Mouse (Mus musculus) kidney, postnatal 10 days (tissue): ENCODE data around the gene Slc38a11.

ENCODE experiments used
- DNase-seq: peaks from one replicate; pipeline ENCODE4 v3.0.0; 2021; ENCODE audit warnings: mixed read lengths

The Slc38a11 gene

GRCm38 (mm10) chr2:65363828-65364497 is at the start of gene Slc38a11:
TSS of gene Slc38a11 (minus strand) at chr2:65364034.
- DNase-seq = peak; percentile 31

DNA sequence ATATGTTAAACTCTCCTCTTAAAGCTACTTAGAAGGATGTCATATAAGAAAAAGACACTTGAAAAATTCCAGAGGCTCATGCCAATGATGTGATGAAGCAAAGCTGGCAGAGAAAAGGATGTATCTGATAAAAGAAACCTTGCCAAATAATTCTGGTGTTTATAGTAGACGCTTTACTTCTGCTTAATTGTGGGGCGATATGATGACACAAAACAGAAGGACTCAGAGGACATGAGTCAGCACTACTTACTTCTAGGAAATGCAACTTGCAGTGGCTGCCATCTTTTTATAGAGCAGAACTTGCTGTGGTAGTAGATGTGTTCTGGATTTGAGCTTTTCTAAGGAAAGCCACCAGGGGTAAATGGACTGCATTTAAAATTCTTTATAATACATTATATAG is 43.3 kb upstream of the Slc38a11 start:
- DNase-seq = no peak

DNA sequence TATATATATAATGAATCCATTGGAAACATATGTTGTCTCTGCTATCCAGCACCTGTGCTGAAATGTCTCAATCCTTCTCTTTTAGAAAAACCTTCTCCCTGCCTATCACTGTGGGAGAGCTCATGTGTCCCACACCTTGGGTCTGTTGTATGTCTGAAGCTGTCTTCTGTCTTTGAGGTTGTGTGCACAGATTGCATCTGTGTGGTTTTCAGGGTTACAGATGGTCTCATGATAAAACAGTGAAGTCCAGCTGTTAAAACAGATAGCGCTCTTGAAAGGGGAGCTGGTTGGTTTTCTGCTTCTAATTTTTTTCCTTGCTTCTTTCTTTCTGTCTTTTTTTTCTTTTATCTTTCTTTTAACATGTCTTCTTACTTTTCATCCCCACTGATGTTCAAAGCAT is 41.6 kb upstream of the Slc38a11 start:
- DNase-seq = no peak

- DNase-seq = no peak
Observed at GRCm38 (mm10) chr2:65402001-65402400, 38.2 kb upstream of the Slc38a11 start.

- DNase-seq = no peak
Observed at GRCm38 (mm10) chr2:65399938-65400337, 36.1 kb upstream of the Slc38a11 start.

DNA sequence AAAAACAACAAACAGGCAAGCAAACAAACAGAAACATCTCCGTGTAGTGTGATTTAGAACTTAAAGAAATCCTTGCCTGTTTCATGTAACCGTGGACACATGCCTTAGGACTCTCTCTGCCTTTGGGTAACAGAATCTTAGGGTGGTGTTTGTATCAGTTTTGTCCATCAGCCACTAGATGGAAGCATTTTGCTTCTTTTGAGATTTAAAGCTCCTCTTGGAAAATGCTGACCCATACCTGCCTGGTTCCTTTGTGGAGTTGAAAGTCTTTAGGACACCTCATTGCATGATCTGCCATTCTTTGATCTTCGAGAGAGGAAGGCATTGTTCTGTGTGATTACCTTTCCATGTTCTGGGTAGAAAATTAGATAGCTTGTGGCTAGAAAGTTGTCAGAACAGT is 32.3 kb upstream of the Slc38a11 start:
- DNase-seq = no peak

DNA sequence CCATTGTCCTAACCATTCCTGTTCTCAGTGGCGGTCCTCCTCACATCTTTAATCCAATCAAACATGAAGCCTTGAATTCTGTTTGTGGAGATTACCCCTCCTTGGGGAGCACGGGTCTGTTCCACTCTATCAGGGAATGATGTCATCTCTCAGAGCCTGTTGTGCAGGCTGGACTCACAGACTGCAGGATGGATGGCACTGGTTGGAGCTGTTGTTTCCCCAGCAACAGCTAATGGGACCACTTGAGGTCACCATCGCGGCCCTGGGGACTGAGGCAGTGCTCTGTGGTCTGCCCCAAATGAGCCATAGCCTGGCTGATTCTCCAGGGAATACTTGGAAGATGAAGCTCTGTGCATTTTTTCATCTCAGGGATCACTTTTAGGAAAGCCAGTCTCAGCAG is 29.2 kb upstream of the Slc38a11 start:
- no peak for DNase-seq

DNA sequence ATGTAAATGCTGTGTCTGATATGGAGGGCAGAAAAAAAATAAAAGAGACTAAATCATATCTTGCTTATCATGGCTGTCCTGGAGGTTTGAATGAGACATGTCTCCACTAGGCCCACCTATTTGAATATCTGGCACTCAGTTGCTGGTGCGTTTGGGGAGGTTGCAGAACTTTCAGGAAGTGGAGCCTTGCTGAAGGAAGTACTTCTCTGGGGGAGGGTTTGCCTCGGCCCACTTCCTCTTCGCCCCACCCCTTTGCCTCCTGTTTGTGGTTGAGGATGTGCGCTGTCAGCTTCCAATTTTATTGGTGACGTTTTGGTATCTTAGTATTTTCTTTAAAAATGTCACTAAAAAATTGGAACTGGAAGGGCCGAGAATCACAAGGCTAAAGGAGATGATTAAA is 27.5 kb upstream of the Slc38a11 start:
- DNase-seq = no peak

DNA sequence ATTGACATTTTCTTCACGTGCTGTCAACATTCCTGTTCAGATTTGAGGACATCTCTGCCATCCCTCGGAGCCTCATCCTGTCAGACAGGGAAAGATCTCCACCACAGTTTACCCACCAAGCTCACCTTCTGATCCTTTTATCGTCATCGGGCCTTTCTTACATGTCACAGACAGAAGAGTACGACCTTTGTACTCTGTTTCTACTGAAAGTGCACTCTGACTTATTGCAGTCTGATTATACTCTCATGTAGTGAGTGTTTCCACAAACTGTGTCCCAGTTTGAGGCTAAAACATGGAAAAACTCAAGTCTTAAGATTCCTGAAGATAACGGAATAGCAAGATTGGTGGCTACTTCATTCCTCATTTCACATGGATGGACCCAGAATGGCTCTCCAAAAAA is 21.0 kb upstream of the Slc38a11 start:
- no peak for DNase-seq

DNA sequence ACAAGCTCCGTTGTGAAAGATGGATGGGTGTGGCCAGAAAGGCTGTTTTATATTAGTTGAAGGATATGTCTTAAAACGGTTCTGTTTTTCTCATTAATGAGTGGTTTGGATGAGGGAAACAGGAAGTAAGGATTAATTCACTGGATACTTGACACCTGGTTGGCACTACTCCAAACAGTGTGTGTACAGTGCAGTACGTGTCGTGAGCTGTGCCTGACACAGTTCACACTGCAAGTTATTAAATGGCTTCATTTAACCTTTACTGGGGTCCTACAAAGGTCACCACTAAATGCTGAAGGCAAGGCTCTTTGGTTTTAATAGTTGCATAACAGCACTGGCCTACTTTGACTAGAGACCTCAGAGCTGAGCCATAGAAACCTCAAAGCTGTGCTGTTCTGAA is 18.7 kb upstream of the Slc38a11 start:
- peak; percentile 10 for DNase-seq

DNA sequence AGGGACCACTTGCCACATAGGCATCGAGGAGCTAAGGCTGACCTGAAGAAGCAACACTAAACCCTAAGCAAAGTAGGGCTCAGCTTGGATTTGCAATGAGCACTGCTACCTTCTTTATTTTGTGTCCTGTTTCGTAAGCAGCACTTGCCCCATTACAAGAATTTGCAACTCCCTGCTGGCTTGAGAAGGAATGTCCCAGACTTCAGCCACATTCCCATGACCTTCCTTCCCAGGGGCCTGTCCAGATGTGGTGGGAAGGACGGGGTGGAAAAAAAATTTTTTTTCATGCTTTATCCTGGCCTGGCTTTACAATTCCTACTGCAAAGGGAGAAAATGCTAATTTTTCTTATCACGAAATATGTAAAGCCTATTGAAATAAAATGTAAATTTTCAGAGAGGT is 14.6 kb upstream of the Slc38a11 start:
- no peak for DNase-seq

- no peak for DNase-seq
Observed at GRCm38 (mm10) chr2:65374410-65374809, 10.6 kb upstream of the Slc38a11 start.

GRCm38 (mm10) chr2:65373076-65373475 is 9.2 kb upstream of the Slc38a11 start:
- no peak for DNase-seq

- DNase-seq = no peak
Observed at GRCm38 (mm10) chr2:65360736-65361475, 2.9 kb downstream of the Slc38a11 start.

GRCm38 (mm10) chr2:65347367-65347766 is 16.5 kb downstream of the Slc38a11 start:
- DNase-seq = no peak

DNA sequence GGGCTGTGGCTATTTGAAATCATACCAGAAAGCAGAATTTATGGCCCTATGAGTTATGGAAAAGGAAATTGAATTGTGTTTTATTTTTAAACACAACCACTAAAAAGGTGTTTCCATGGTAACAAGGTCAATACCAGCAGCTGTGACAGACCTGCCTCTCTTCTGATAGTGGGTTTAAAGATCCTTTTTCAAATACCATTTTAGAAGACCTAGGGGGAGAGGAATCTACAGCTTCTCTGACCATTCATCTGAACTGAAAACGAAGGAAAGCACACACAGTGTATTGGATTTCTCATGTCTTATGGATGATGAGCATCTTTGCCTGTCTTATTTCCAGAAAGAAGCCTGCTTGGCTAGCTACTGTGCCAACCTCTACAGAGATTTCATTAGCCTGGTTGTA is 16.9 kb downstream of the Slc38a11 start:
- DNase-seq = no peak

DNA sequence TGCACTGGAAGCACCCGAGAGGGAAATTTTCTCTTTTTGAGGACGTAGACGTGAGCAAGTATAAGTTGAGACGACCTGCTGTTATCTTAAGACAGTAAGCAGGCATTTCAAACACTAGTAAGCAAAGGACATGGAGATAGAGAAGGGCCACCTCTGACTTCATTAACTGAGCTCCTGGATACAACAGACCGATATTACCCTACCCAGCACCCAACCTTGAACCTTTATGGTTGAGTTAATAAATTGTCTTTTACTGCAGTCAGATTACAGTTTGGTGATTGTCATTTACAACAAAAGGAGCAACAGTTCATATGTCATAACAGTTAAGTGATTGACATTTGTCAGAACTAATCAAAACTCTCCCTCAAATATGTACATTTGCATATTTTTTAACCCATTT is 17.8 kb downstream of the Slc38a11 start:
- no peak for DNase-seq

DNA sequence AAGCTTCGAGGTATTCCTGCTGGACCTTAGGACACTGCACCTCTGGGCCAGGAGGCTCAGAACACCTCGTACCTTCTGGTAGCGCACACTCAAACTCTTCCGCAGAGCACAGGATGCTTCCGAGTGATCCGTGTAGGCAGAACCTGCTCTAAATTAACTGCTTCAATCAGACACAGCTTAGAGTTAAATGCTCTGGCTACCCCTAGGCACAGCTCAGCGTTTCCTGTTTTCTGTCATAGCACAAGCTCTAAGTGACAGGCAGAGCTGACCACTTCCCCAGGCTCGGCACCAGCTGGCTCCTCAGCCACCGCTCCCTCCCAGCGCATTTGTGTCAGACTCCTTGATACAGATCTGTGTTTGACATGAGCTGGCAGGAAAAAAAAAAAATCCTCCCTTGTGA is 21.8 kb downstream of the Slc38a11 start:
- DNase-seq = no peak

- no peak for DNase-seq
Observed at GRCm38 (mm10) chr2:65340839-65341238, 23.0 kb downstream of the Slc38a11 start.

- peak; percentile 74 for DNase-seq
Observed at GRCm38 (mm10) chr2:65337378-65338140, 26.3 kb downstream of the Slc38a11 start.

GRCm38 (mm10) chr2:65336608-65337007 is 27.2 kb downstream of the Slc38a11 start:
- DNase-seq = no peak

DNA sequence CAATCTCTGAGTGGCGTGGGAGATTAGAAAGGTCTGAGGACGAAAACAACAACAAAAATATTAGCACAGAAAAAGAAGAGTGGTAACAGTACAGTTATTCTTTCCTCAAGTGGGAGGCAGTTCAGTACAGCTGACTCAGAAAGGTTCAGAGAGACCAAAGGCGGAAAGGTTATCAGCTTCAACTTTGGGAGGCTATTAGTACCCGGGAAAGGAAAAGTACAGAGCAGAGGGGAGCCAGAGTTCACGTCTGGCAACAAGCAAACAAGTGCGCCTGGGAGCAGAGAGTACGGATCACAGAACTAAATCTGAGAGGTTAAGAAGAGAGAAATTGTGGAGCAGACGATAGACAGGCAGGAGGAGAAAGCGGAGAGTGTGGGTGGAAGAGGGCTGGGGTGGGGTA is 29.7 kb downstream of the Slc38a11 start:
- no peak for DNase-seq

- peak; percentile 74 for DNase-seq
Observed at GRCm38 (mm10) chr2:65331321-65331720, 32.5 kb downstream of the Slc38a11 start.
